Mouse (Mus musculus): ENCODE results near the gene Prorsd1.

The Prorsd1 gene

DNA sequence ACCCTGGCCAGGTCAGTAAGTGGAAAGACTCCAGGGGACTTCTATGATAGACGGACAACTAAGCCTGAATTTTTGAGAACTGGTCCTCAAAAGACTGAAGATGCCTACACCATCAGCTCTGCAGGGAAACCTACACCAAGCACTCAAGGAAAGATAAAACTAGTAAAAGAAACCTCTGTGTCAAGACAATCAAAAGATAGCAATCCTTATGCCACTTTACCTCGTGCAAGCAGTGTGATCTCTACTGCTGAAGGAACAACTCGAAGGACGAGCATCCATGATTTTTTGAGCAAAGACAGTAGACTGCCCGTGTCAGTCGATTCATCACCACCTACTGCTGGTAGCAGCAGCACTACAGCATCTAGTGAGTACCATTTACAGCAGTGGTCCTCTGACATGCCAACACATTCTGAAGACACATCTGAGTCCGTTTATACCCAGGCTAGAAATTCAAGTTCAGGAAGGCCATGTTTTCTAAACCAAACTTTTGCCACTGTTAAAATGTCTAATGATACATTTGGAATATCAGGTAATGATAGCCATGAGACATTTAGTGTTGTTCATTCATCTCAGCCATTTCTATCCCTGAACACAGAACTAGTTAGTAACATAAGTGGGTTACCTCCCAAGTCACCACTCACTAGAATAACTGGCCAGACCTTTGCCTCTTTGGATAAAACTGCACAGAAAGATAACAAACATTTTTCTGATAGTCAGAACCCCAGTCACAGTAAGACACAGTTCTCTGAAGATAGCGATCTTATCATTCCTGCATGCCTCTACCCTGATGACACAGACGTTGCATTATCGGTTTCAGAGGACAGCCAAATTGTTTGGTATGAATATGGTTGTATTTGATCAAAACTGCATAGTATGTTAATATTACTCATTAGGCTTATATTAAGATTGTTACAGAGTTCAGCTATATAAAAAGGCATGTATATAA, 10.6 kb downstream of the Prorsd1 start:
- DNase-seq, result no peak

DNA sequence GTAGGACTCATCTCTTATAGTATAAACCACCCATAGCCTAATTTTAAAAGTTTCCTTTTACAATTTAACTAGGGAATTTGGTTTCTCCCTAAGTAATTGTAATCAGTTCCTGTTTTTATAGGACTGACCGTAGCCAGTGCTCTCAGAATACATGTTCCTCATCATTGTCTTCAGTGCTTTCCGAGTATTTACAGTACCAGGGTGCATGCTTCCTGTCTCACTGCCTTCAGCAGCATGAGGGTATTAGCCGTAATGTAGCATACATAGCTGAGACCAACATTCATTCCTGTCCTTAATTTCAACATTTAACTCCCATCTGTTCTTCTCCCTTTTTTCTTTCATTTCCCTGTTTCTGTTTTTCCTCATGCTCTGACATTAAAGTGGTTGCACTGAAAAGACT, 17.9 kb downstream of the Prorsd1 start:
- DNase-seq, result no peak

DNA sequence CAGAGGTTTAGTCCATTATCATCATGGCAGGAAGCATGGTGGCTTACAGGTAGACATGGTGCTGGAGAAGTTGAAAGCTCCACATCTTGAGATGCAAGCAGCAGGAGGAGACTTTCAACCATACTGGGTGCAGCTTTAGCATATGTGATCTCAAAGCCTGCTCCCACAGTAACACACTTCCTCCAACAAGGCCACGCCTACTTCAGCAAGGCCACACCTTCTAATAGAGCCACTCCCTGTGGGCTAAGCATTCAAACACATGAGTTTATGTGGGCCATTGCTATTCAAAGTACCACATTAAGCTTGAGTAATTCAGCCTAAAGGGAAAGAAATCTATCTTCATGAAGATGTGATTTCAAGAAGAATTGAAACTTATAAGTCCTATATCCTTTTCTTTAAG, 21.7 kb downstream of the Prorsd1 start:
- no peak for DNase-seq

DNA sequence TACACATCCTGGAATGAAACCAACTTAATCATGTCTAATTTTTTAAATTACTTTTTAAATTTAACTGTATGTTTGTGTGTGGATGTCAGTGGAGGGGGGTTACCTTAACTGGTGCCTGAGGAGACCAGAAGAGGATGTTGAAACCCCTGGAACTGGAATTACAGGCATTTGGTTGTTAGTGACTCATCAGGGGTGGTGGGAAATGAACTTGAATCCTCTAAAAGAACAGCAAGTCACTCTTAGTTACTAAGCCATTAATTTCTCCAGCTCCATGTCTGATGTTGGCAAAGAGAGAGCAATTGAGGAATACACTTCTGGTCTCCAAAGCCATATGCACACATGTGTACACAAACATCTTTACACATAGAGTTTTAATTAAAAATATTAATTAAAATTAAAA, 40.2 kb downstream of the Prorsd1 start:
- DNase-seq, result no peak

All from thymus, postnatal 14 days (tissue).